Mouse (Mus musculus): ENCODE data around the gene Map2k6. TPM values are rescaled to one million over a fixed set of nuclear protein-coding genes. Genes with fewer than 3 reads are reported as not detected.

The Map2k6 gene
- polyA plus RNA-seq, 1 experiment from 2014 or later, result 37.6 TPM

DNA sequence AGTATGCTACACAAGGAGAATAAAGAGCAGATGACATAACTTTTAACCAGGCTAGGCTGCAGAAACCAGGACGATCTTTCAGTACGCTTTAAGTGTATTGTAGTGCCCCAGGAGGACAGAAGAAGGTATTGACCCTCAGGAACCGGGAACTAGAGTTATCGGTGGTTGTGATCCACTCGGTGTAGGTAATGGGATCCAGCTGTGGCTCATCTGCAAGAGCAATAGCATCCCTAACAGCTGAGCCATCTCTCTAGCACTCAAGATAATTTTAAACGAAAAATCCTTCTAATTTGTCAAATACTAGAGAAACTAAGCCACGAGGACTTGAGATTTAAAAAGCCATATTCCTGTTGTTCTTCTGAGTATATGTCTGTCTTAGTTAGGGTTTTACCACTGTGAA, 132.2 kb downstream of the Map2k6 start:
- H3K9me3 ChIP-seq (ENCODE audit: control insufficient read depth, low read length), result no peaks in the 10 kb centered on the region
- H3K4me2 ChIP-seq (replicated peaks; ENCODE audit: low read depth, low read length), result no peak overlapping the region
- H3K4me1 ChIP-seq (replicated peaks; ENCODE audit: control insufficient read depth, insufficient read depth, low read length), result no peaks in the 10 kb centered on the region
- 82% methylated on average over 7 of the region's 7 CpGs for WGBS
- H3K36me3 ChIP-seq (ENCODE audit: control insufficient read depth, insufficient read depth, low read length), result no peaks in the 10 kb centered on the region
- no peak overlapping the region for H3K27ac ChIP-seq (ENCODE audit: low read depth, low read length)
- H3K27me3 ChIP-seq (ENCODE audit: control insufficient read depth, insufficient read depth, low read length), result no peaks in the 10 kb centered on the region
- ATAC-seq (ENCODE audit: low FRiP score), result no peak
- H3K9ac ChIP-seq (ENCODE audit: low read depth, low read length), result no peak overlapping the region
- no peak overlapping the region for H3K4me3 ChIP-seq (ENCODE audit: low read depth, low read length)
- DNase-seq (ENCODE audit: low spot score), result no peak

DNA sequence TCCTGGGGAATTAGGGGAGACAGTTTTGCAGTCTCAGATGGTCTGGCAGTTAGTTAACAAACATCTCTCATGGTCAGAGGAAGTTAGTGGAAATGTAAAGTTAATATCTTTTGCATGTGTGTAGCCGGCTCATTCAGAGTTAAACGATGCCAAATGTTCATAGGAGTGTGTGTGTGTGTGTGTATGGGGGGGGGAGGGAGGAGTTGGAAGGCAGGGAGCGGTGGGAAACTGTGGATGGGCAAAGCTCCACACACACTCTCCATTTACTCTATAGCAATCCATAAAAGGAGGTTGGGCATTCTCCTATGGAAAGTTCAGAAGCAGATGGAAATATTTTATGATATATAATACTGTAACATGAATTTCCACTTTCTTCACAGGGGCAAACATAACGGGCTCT, 135.9 kb downstream of the Map2k6 start:
- Histone ChIP-seq H3K36me3 (ENCODE audit: control insufficient read depth, insufficient read depth, low read length) (no peaks in the 10 kb centered on the region), H3K4me3 (ENCODE audit: low read depth, low read length) (no peak overlapping the region), H3K27ac (ENCODE audit: low read depth, low read length) (no peak overlapping the region), H3K9me3 (ENCODE audit: control insufficient read depth, low read length) (no peaks in the 10 kb centered on the region), H3K4me2 (replicated peaks; ENCODE audit: low read depth, low read length) (no peak overlapping the region), H3K9ac (ENCODE audit: low read depth, low read length) (no peak overlapping the region), H3K4me1 (replicated peaks; ENCODE audit: control insufficient read depth, insufficient read depth, low read length) (no peaks in the 10 kb centered on the region), H3K27me3 (ENCODE audit: control insufficient read depth, insufficient read depth, low read length) (no peaks in the 10 kb centered on the region)
- WGBS, result 89% methylated on average over 4 of the region's 4 CpGs
- DNase-seq (ENCODE audit: low spot score) (no peak), ATAC-seq (ENCODE audit: low FRiP score) (no peak)

DNA sequence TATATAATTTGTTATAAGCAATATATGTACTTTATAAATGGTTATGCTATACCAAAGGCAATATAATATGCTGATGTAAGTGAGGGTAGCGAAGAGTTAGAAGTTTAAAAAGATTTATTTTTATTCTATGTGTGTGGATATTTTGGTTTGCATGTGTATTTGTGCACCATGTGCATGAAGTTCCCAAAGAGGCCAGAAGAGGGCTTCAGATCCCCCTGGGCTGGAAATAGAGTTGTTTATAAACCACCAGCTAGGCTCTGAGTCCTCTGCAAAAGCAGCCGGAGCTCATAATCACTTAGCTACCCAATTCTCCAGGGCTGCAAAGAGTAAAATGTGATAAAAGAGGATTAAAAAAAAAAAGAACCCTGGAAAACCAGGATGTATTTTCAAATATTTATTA, 137.6 kb downstream of the Map2k6 start:
- ATAC-seq (ENCODE audit: low FRiP score) (no peak), DNase-seq (ENCODE audit: low spot score) (peak; percentile 25)
- no peak overlapping the region for H3K4me3 ChIP-seq (ENCODE audit: low read depth, low read length)
- H3K27me3 ChIP-seq (ENCODE audit: control insufficient read depth, insufficient read depth, low read length), result no peaks in the 10 kb centered on the region
- no peaks in the 10 kb centered on the region for H3K36me3 ChIP-seq (ENCODE audit: control insufficient read depth, insufficient read depth, low read length)
- H3K4me2 ChIP-seq (replicated peaks; ENCODE audit: low read depth, low read length), result no peak overlapping the region
- WGBS, result 92% methylated on average over 2 of the region's 2 CpGs
- H3K4me1 ChIP-seq (replicated peaks; ENCODE audit: control insufficient read depth, insufficient read depth, low read length), result no peaks in the 10 kb centered on the region
- H3K27ac ChIP-seq (ENCODE audit: low read depth, low read length), result no peak overlapping the region
- no peaks in the 10 kb centered on the region for H3K9me3 ChIP-seq (ENCODE audit: control insufficient read depth, low read length)
- no peak overlapping the region for H3K9ac ChIP-seq (ENCODE audit: low read depth, low read length)

DNA sequence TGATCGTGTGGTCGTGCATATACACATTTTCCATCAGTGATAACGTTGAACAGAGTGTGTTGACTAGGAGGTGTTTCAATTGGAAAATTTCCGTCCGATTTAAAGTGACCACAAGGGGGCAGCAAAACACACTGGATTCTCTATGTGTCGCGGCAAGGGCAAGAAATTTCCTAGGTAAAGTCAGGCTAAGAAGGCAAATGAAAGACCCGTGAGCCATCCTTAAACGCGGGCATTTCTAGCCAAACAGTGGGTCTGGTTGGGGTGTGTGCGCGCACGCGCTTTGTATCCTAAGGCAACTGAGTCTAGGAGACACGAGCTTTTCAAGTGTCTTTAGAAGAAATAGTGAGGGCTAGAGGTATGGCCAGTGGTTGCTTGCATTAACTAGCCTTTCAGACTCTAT, 138.7 kb downstream of the Map2k6 start:
- ATAC-seq (ENCODE audit: low FRiP score), result peak; percentile 35; the same call in 1 of the 2 replicates
- Histone ChIP-seq H3K9ac (ENCODE audit: low read depth, low read length) (no peak overlapping the region), H3K4me2 (replicated peaks; ENCODE audit: low read depth, low read length) (no peak overlapping the region; the same call in 1 of the 2 replicates), H3K4me3 (ENCODE audit: low read depth, low read length) (no peak overlapping the region), H3K9me3 (ENCODE audit: control insufficient read depth, low read length) (no peaks in the 10 kb centered on the region), H3K4me1 (replicated peaks; ENCODE audit: control insufficient read depth, insufficient read depth, low read length) (no peaks in the 10 kb centered on the region), H3K27me3 (ENCODE audit: control insufficient read depth, insufficient read depth, low read length) (no peaks in the 10 kb centered on the region), H3K27ac (ENCODE audit: low read depth, low read length) (no peak overlapping the region), H3K36me3 (ENCODE audit: control insufficient read depth, insufficient read depth, low read length) (no peaks in the 10 kb centered on the region)
- 11% methylated on average over 15 of the region's 15 CpGs for WGBS
- DNase-seq (ENCODE audit: low spot score), result peak; percentile 92

DNA sequence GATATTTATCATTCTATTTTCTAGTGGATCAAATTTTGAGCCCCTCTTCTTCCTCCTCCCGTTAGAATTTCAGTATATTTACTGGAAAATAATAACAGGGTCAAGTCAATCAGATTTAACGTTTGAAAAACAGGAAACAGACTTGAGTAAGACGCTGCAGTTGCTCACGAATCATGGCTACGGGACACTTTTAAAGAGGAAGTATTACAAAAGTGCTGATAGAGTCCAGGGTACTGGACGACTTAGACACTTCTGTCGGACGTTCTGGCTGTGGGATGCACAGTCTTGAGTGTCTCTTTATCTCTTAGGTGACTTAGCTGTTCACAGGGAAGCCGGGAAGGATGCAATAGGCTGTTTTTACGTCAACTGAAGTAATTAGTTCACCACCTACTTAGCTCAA, 139.3 kb downstream of the Map2k6 start:
- H3K9ac ChIP-seq (ENCODE audit: low read depth, low read length), result no peak overlapping the region
- H3K27ac ChIP-seq (ENCODE audit: low read depth, low read length), result no peak overlapping the region
- WGBS, result 84% methylated on average over 10 of the region's 10 CpGs
- no peaks in the 10 kb centered on the region for H3K36me3 ChIP-seq (ENCODE audit: control insufficient read depth, insufficient read depth, low read length)
- ATAC-seq (ENCODE audit: low FRiP score) (no peak), DNase-seq (ENCODE audit: low spot score) (no peak)
- H3K4me3 ChIP-seq (ENCODE audit: low read depth, low read length), result no peak overlapping the region
- H3K27me3 ChIP-seq (ENCODE audit: control insufficient read depth, insufficient read depth, low read length), result no peaks in the 10 kb centered on the region
- H3K9me3 ChIP-seq (ENCODE audit: control insufficient read depth, low read length), result no peaks in the 10 kb centered on the region
- H3K4me2 ChIP-seq (replicated peaks; ENCODE audit: low read depth, low read length), result no peak overlapping the region
- no peaks in the 10 kb centered on the region for H3K4me1 ChIP-seq (replicated peaks; ENCODE audit: control insufficient read depth, insufficient read depth, low read length)

DNA sequence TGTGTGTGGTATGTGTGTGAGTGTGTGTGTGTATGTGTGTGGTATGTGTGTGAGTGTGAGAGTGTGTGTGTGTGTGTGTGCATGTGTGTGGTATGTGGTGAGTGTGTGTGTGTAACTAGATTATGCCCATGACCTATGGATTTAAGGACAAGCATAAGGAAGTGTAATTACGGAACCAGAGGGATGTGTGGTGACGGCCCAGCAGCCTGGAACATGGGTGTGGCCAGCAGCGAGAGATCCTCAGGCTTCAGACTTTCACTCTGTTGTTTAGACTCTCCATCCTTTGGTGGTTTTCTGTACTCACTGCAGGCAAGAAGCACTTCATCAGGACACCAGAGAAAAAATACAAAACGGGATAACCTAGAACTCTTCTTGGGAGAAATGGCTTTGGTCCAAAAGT, 143.0 kb downstream of the Map2k6 start:
- Histone ChIP-seq H3K27ac (ENCODE audit: low read depth, low read length) (no peak overlapping the region), H3K4me1 (replicated peaks; ENCODE audit: control insufficient read depth, insufficient read depth, low read length) (no peaks in the 10 kb centered on the region), H3K4me2 (replicated peaks; ENCODE audit: low read depth, low read length) (no peak overlapping the region), H3K27me3 (ENCODE audit: control insufficient read depth, insufficient read depth, low read length) (no peaks in the 10 kb centered on the region), H3K9ac (ENCODE audit: low read depth, low read length) (no peak overlapping the region), H3K4me3 (ENCODE audit: low read depth, low read length) (no peak overlapping the region), H3K9me3 (ENCODE audit: control insufficient read depth, low read length) (no peaks in the 10 kb centered on the region), H3K36me3 (ENCODE audit: control insufficient read depth, insufficient read depth, low read length) (no peaks in the 10 kb centered on the region)
- no peak for DNase-seq (ENCODE audit: low spot score)
- no peak for ATAC-seq (ENCODE audit: low FRiP score)
- WGBS, result 95% methylated on average over 4 of the region's 4 CpGs

DNA sequence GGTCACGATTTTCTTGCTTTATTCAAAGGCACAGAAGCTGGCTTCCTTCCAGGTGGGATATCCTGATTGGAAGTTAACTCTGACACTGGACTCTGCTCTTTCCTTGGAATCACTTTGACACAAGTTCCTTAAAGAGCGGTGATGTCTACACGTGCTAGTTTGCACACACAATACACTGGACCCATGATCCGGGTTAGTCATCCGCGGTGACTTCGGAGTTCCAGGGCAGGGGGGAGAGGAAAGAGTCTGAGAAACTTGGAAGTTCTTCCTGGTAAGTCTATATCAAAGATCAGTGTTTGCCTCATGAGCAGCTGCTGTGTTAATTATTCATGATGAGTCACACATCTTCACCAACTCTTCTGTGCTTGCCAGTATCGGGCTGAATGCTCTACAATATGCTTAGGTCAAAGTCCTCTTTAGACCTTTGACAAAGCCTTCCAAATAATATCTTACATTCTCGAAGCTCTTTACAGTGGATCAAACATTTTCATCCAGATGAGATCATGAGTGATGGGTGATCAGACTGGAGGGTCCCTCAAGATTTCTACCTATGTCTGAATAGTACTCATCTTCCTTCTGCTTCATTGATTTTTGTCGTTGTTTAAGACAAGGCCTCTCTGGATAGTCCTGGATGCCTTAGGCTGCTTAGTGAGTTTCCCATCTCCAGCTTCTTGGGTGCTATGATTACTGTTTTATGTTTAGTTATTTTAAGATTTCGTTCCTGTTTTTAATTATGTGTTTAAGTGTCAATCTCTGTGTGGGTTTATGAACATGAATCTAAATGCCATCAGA, 145.7 kb downstream of the Map2k6 start:
- DNase-seq (ENCODE audit: low spot score) (no peak), ATAC-seq (ENCODE audit: low FRiP score) (no peak)
- H3K27me3 ChIP-seq (ENCODE audit: control insufficient read depth, insufficient read depth, low read length), result no peaks in the 10 kb centered on the region
- no peaks in the 10 kb centered on the region for H3K9me3 ChIP-seq (ENCODE audit: control insufficient read depth, low read length)
- H3K4me3 ChIP-seq (ENCODE audit: low read depth, low read length), result no peak overlapping the region
- 90% methylated on average over 11 of the region's 11 CpGs for WGBS
- H3K27ac ChIP-seq (ENCODE audit: low read depth, low read length), result no peak overlapping the region
- H3K4me2 ChIP-seq (replicated peaks; ENCODE audit: low read depth, low read length), result no peak overlapping the region
- no peak overlapping the region for H3K9ac ChIP-seq (ENCODE audit: low read depth, low read length)
- no peaks in the 10 kb centered on the region for H3K36me3 ChIP-seq (ENCODE audit: control insufficient read depth, insufficient read depth, low read length)
- no peaks in the 10 kb centered on the region for H3K4me1 ChIP-seq (replicated peaks; ENCODE audit: control insufficient read depth, insufficient read depth, low read length)

DNA sequence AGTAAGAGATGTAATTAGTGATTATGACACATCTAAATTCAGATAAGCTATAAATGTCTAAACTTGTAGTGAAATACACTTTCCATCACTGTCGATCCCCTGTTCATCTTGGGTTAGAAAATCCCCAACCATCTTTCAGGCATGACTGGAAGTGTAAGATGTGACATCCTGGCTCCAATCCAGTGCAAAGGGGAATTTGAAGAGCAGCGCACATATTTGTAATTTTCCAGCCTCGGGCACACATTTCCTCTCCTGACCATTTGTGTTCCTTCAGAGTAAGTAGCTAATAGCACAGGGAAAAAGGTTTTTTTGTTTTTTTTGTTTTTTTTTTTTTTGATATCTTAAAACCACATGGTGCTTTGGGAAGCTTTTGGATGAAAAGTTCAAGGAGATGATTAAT, 146.5 kb downstream of the Map2k6 start:
- Histone ChIP-seq H3K9me3 (ENCODE audit: control insufficient read depth, low read length) (no peaks in the 10 kb centered on the region), H3K4me1 (replicated peaks; ENCODE audit: control insufficient read depth, insufficient read depth, low read length) (no peaks in the 10 kb centered on the region), H3K36me3 (ENCODE audit: control insufficient read depth, insufficient read depth, low read length) (no peaks in the 10 kb centered on the region), H3K9ac (ENCODE audit: low read depth, low read length) (no peak overlapping the region), H3K27ac (ENCODE audit: low read depth, low read length) (no peak overlapping the region), H3K4me3 (ENCODE audit: low read depth, low read length) (no peak overlapping the region), H3K27me3 (ENCODE audit: control insufficient read depth, insufficient read depth, low read length) (no peaks in the 10 kb centered on the region), H3K4me2 (replicated peaks; ENCODE audit: low read depth, low read length) (no peak overlapping the region)
- ATAC-seq (ENCODE audit: low FRiP score) (no peak), DNase-seq (ENCODE audit: low spot score) (no peak)
- 88% methylated on average over 3 of the region's 3 CpGs for WGBS

DNA sequence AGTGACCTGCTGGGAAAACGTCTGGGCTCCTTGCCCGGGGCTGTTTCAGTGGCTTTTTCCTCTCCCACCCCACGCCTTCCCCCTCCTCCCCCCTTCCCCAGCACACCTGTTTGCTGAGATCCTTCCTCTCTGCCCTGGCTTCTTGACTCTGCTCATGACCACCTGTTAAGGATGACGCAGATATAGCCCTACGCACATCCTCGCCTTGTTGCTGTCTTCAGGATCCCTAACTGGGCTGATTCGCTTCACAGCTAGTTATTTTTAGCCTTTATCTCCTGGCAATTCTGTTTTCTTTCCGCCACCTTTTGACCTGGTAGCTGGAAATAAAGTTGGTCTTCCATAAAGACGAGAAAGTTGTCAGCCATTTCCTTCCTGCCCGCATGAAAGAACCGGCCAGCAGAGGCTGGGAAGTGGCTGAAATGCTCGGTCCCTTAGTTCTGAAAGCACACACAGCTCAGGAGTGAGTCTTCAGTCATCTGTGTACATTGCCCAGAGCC, 152.6 kb downstream of the Map2k6 start:
- DNase-seq (ENCODE audit: low spot score), result no peak
- no peak overlapping the region for H3K27ac ChIP-seq (ENCODE audit: low read depth, low read length)
- H3K36me3 ChIP-seq (ENCODE audit: control insufficient read depth, insufficient read depth, low read length), result no peaks in the 10 kb centered on the region
- H3K27me3 ChIP-seq (ENCODE audit: control insufficient read depth, insufficient read depth, low read length), result no peaks in the 10 kb centered on the region
- H3K9me3 ChIP-seq (ENCODE audit: control insufficient read depth, low read length), result no peaks in the 10 kb centered on the region
- H3K4me1 ChIP-seq (replicated peaks; ENCODE audit: control insufficient read depth, insufficient read depth, low read length), result no peaks in the 10 kb centered on the region
- no peak overlapping the region for H3K4me2 ChIP-seq (replicated peaks; ENCODE audit: low read depth, low read length)
- ATAC-seq (ENCODE audit: low FRiP score), result no peak
- no peak overlapping the region for H3K4me3 ChIP-seq (ENCODE audit: low read depth, low read length)
- WGBS, result 81% methylated on average over 12 of the region's 12 CpGs
- no peak overlapping the region for H3K9ac ChIP-seq (ENCODE audit: low read depth, low read length)
